Mouse (Mus musculus): ENCODE data around the gene Zfyve26. TPM values are rescaled to one million over a fixed set of nuclear protein-coding genes. Genes with fewer than 3 reads are reported as not detected.
"Not testable (repeated sequence)": the region's sequence is repeated elsewhere in the genome, so short reads cannot be mapped to it uniquely, and the experiment has no call there.

The Zfyve26 gene
- total RNA-seq (2022): 10 to 100 TPM; 13.9 to 16.8 (median 16.5) TPM

DNA sequence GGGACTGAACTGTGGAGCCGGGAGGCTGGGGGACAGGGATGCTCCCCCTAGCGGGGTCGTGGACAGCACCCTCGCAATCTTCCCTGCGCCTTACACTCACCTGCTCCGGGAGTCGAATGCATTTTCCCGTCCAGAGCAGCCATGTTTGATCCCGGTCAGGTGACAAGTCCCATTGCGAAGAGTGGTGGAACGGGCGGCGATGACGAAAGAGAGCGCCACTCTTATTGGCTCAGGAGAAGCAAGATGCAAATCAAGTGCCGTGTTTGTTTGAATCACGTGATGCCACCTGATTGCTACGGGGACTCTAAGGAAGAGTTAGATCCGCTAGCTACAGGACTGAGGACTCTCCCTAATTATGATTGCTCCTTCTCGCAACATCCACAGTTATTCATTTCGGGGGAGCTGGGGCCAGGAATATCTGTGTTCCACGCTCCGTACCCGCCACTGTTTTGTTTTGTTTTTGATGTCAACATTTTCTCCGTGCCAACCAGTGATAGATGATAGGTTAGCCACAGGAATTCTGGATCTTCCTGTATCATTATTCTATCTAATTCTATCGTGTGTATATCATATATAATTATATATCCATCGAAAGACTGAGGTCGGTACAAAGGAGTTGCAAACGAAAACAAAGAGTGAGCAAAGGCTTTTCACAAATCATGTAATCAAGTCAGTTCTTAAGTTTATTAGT is at the start of gene Zfyve26:
Gene Zfyve26 (minus strand): TSS at position 179 of the 691 bp plus-strand sequence.
- peak; percentile 87 to 89 for DNase-seq (ENCODE audit: low spot score in 2 of 2)

DNA sequence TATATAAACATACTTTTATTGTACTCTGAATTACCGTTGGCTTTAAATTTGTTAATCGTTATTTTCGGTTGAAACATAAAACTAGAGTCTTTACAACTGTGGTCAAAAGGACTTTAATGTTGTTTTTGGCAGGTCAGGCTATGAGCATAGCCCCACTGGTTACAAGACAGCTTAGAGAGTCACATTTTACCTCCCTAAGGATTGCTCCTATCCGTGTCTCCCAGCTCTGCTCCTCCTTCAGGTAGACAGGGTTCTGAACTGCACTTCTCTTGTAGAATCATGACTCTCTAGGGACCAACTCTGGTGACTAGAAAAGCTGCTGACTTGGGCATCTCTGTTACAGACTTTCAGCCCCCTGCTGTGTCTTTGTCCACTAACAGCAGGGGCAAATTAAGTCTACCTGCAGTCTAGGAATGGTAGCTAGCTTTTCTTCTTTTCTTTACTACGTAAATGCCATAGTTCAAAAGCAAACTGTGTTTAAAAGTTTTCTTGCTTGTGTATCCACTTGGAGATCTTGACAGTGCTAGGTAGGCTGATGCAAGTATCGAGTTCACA is 45.3 kb upstream of the Zfyve26 start:
- no peak for DNase-seq (ENCODE audit: low spot score in 2 of 2)

DNA sequence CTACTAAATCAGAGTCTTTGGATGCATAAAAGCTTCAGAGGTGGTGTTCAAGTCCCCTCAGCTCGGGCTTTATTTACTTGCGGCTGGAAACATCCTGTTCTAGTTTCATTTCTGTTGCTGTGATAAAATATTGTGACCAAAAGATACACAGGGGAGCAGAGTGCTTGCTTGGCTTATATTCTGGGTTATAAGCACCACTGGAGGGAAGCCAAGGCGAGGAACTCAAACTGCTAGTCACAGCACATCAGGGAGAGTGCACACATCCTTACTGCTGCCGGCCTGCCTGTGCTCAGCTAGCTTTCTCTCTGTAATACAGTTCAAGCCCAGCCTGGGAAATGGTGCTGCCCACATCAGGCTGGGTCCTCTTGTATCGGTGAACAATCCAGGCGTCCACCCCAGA is 44.4 kb upstream of the Zfyve26 start:
- DNase-seq (ENCODE audit: low spot score in 2 of 2): no peak

DNA sequence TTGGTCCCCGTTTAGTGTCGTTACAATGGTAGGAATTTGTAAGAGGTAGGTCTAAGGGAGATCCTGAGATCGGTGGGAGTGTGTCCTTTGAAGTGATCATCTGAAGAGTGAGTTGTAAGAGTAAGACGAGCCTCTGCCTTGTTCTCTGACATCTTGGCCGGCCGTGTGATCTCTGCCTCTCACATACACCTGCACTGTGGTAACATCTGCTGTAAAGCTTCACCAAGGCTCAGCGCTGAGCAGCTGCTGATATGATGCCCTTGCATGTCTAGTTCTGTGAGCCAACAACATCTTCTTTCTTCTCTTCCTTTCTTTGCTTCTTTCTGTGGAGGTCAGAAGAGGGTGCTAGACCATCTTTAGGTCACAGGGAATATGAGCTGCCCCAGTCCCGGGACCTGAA is 42.7 kb upstream of the Zfyve26 start:
- DNase-seq (ENCODE audit: low spot score in 2 of 2): no peak

DNA sequence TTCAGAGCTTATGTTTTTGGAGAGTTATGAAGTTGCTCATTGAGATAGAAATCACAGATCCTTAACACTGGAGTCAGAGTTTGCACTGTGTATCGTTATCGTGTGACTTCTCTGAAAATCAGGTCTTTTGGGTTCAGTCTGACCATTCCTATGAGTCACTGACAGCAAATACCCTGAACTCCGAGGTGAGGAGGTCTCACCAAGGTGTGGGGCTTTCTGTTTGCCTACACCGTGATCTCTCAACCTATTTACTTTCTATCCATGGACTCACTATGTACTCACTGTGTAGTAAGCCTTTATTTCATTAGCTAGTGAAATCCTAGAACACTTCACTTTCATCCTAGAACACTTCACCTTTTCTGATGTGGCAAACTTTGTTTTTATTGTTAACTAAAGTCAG is 35.6 kb upstream of the Zfyve26 start:
- DNase-seq (ENCODE audit: low spot score in 2 of 2): no peak

DNA sequence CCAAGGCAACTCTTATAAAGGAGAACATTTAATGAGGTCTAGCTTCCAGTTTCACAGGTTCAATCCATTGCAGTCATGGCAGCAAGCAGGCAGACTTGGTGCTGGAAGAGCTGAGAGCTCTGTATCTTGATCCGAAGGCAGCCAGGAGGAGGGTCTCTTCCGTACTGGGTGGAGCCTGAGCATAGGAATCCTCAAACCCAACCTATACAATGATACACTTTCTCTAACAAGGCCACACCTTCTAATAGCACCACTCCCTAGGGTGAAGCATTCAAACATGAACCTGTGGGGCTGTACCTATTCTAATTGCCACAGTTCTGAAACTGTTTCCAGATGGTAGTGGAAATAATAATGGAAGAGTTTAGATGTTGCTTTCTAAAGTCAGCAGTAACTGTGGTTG is 34.5 kb upstream of the Zfyve26 start:
- no peak for DNase-seq (ENCODE audit: low spot score in 2 of 2)

DNA sequence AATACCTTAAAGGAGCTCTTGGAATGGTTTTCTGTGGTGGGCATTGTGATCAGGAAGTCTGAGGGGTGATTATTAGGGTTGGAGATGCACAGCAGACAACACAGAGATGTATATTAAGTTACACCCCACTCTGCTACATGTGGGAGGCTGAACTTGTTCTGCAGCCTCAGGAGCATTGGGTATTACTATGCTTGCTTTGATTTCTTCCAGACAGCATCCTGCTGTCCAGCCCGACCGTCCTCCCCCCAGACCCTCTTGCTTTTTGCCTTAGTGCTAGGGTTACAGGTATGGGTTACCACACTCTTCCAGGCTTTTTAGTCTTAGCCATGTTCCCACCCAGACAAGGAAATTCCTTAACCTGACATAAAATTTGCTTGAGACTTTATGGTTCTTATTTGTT is 31.8 kb upstream of the Zfyve26 start:
- no peak for DNase-seq (ENCODE audit: low spot score in 2 of 2)

DNA sequence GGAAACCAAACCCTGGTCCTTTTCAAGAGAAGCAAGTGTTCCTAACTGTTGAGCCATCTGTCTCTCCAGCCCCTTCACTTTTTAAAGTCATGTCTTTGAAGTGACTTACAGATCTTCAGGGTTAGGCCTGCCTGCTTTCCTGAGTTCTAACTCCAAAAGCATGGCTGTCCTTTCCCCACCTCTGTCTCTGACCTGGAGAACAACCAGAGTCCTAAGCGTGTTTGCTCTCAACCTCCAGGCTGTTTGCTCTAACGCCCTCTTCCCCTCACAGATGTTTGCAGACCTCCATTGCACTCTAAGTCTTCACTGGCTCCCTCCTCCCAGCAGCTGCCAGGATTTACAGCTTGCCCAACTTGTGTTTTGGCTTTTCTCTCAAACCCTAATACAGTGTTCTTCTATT is 30.6 kb upstream of the Zfyve26 start:
- no peak for DNase-seq (ENCODE audit: low spot score in 2 of 2)

DNA sequence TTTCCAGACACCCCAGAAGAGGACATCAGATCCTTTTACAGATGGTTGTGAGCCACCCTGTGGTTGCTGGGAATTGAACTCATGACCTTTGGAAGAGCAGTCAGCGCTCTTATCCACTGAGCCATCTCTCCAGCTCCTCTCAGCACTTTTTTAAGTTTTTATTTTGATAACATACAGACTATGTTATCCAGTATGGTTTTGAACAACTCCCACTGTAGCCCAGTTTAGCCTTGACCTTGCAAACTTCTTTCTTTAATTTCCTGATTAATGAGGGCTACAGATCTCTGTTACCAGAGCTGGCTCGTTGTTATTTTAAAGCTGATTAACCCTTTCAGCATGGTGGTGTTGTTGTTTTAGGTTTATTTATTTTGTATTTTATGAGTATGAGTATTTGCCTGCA is 30.1 kb upstream of the Zfyve26 start:
- no peak for DNase-seq (ENCODE audit: low spot score in 2 of 2)

DNA sequence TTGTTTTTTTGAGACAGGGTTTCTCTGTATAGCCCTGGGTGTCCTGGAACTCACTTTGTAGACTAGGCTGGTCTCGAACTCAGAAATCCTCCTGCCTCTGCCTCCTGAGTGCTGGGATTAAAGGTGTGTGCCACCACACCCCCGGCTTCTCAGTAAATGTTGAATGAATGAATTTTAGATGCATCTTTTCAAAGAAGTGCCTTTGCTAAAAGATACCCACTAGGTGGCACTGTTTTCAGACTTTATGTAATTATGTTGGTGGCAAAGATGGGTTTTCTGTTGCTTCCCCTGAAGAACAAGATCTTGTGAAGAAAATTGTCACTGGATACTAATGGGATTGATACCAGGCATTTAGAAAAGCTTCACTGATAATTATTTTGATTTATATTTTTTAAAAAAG is 26.4 kb upstream of the Zfyve26 start:
- DNase-seq (ENCODE audit: low spot score in 2 of 2): not testable (repeated sequence)

DNA sequence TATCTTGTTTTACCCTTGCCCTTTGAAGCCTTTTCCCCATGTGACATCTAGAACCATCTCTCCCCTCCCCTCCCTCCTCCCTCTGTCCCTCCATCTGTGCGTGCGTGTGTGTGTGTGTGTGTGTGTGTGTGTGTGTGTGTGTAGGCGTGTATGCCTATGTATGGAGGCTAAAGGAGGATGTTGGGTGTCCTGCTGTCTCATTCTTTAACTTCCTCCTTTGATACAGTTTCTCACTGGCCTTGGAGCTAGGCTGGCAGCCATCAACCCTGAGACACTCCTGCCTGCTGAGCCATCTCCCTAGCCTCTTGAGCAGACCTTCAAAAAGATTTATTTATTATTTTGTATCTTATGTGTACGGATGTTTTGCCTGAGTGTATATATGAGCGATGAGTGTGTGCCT is 24.8 kb upstream of the Zfyve26 start:
- no peak for DNase-seq (ENCODE audit: low spot score in 2 of 2)

DNA sequence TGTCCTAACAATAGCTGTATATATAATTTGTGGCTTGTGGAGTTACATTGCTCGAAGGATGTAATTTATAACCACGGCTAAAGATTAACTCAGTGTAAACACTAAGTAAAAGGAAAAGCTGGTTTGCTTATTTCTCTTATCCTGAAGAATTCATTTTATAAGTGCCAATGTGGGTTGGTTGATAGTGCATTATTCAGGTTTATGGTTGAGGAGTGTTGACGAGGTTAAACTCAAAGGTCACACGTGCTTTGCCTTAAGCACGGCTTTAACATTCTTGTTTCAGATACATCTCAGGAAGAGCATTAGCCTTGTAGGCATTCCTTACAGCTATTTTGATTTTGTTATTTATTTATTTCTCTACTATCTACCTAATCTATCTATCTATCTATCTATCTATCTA is 21.2 kb upstream of the Zfyve26 start:
- no peak for DNase-seq (ENCODE audit: low spot score in 2 of 2)

DNA sequence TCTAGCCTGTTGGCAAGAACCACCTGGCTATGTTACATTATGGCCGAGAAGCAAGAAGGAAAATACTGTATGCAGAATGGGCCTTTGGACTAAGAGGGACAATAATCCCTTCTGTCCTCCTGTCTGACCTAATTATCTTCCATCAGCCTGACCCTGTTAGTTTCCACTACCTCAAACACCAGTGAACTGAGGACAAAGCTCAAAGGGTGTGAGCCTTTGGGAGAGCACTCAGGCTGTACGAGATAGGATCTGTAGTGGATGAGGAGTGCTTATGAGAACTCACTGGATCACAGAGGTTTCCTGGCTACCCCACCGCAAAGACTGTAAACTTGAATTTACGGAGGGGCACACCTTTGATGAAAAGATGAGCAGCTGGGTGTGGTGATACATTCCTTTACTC is 17.6 kb upstream of the Zfyve26 start:
- DNase-seq (ENCODE audit: low spot score in 2 of 2): no peak

DNA sequence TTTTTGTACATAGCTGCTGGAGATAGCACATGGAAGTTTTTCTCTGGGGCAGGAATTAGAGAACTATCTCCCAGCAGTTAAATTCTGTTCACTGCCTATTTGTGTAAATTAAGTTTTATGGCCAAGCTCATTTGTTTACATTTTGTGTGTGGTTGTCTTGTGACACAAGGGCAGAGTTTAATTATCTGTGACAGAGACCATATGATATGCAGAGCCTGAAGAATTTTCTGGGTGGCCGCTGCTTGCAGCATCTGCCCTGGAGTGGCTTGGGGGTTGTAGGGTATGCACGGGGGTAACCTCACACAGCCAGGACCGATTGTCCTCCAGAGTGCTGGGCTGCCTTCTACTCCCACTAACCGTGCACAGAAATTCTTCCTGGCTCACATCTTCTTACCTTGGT is 9.9 kb upstream of the Zfyve26 start:
- DNase-seq (ENCODE audit: low spot score in 2 of 2): no peak

DNA sequence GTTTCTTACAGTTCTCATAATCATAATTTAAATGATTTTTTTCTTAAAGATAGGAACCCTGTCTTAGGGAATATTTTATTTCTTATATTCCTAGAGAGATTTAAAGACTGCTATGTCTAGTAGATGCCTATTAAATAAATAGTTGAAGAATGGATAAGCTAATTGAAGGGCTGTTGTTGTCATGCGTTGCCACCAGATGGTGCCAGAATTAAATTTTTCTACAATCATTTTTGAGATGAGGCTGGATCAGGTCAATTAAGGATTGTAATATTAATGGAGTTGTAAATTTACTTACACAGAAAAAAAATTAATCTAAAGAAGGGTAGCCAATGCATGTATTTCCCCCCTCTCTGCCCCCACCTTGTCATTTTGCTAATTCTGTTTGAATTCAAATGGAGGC is 9.0 kb upstream of the Zfyve26 start:
- DNase-seq (ENCODE audit: low spot score in 2 of 2): no peak

DNA sequence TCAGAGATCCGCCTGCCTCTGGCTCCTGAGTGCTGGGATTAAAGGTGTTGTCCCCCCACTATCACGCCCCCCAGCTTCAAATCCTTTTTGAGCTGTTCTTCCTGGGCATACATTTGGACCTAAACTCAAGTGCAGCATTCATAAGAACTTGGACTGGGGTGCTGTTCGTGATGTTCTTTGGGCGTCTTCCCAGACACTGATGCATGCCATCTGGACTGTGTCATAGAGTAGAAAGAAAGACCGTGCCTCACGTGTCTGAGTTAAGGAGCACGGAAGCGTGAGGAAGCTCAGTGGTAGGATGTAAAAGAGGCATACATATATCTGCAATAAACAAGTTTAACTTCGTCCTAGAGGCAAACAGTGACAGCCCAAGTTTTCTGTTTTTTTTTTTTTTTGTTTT is 5.7 kb upstream of the Zfyve26 start:
- no peak for DNase-seq (ENCODE audit: low spot score in 2 of 2)

DNA sequence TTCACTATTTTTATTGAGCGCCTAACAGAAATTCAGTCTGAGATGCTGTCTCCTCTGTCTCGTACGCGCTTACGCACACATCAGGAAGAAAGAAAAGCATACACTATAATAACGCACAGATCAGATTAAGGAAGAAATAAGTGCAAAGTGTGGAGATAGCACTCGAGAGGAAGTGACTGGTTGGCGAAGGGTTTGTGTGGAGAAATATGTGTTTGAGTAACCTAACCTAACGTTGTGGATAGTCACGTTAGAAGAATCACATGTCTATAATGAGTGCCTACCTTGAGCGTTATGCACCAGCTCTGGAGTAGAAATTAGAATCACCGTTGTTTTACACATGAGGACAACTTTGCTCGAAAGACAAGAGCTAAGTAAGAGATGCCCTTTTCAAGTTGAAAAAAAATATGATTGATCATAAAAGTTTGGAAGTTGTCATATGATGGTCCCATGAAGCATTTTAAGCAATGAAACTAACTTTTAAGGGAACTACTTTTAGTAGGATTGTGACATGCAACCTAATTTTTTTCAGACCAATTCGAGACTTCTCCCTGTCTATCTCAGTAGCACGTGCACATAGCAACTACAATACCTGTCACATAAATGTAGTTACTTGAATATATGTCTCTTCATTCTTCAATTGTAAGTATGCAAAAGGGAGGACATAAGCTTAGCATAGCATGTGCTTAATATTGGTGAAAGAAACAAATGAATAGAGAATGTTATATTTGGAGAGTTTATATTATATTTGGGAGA is 2.0 kb upstream of the Zfyve26 start:
- DNase-seq (ENCODE audit: low spot score in 2 of 2): no peak

DNA sequence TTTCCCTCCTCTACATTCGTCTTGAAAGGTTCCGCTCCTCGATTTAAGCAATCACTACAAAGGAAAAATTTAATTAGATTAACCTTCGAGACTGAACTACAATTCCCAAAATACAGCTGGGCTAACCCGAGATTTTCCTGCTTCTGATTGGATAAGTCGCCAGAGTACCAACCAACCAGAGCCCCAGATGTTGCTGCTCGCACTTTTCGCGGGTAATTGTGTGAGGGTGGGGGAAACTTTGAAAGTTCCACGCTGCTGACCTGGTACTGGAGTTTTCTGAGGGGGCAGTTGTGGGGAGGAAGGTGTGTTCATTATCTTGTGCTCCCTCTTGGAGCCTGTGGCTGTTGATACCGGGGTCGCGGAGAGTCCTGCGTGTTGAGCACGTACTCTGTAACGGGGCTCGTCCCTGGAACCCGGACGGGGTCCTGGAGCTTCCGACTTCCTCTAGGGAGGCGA is 1.0 kb upstream of the Zfyve26 start, which contains the start of gene Rad51b:
Gene Rad51b (plus strand): TSS at position 162 of the 456 bp plus-strand sequence.
- DNase-seq (ENCODE audit: low spot score in 2 of 2): peak; percentile 30 to 58

DNA sequence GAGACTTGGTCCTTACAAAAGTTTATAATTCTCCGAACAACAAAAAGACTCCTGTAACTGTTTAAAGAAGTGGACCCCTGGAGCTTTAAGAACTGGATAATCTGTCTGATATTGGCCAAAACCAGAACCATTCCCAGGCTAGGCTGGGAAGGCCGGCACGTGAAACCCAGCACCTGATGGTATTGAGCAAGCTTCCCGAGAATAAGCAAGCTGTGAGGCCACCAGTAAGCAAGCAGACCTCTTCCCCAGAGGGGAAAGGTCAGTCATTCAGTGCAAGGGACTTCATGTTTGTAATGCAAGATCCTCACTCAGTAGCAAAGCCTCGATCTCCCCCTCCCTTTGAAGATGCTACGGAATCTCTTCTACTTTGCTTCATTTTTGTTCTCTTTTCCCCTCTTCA is 3.2 kb downstream of the Zfyve26 start:
- no peak for DNase-seq (ENCODE audit: low spot score in 2 of 2)

DNA sequence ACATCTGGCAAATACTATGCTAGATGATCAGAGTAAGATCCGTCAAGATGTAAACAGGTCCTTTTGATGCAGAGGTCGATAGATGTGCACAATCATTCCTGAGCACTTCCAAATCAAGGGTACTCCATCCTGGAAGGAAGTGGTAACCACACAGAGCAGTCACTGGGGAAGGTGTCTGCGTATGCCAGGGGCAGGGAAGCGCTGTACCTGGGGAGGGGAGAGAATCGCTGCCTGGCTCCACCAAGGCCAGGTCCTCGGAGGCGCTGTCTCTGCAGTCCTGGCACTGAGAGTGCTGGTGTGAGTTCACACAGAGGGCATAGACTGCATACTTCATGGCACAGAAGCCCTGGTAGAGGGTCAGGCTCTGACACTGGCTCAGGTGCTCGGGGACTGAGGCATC is 13.5 kb downstream of the Zfyve26 start:
- no peak for DNase-seq (ENCODE audit: low spot score in 2 of 2)

DNA sequence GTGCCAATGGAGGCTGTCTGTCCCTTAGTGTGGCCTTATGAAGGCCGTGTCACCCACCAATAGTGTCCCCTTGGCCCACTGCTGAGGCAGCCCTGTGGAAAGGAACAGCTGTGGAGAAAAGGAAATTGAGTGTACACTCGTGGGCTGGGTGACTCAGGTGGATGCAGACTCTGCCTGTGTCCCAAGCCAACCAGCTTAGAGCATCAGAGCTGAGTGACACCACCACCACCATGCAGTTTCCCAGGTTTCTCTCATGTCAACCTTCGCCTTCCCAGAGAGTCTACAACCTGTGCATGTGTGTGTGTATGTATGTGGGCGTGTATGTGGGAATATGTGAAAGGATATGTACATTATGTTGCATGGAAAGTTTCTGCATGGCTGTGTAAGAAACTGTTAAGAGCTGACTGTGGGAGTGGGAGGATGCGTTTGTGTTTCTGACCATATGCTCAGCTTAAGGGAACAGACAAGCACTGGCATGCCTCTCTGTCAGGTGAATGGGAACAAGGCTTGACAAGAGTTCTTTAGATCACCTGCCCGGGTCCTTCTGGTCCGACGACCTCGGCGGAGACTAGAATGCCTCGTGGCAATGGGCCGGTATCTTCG is 16.5 kb downstream of the Zfyve26 start:
- no peak for DNase-seq (ENCODE audit: low spot score in 2 of 2)

DNA sequence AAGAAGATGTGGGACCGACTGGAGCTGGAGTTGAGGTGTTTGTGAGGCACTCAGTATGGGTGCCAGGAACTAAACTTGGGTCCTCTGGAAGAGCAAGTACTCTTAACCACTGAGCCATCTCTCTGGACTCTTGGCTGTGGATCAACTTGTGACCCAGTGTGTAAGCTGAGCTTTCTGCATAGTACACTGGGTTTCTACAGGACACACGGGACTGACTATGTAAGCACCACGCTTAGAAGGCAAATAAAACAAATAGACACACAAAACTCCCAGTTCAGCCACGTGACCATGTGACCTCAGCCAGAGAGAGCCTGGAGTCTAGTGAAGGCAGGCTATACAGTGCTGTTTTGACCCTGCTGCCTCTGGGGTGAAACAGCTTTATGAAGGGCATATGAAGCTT is 23.5 kb downstream of the Zfyve26 start:
- DNase-seq (ENCODE audit: low spot score in 2 of 2): no peak

Data from gastrocnemius, adult 8-10 months (tissue).